Mouse (Mus musculus) CD8-positive naive resting alpha-beta T cell, adult 2 months (primary cell): Measurements from ENCODE around the gene Ube2o.

Experiments
- DNase-seq, 2 experiments: peaks; one replicate each; pipeline ENCODE4 v3.0.0; 2022; ENCODE audit warnings: low read depth in 2 of 2, low spot score in 2 of 2

Ube2o gene

GRCm38 (mm10) chr11:116489771-116490231 is 91.4 kb downstream of the Ube2o start:
- DNase-seq = peak in 1 of 2 experiments; percentile 26

GRCm38 (mm10) chr11:116488693-116489375 is 92.4 kb downstream of the Ube2o start:
- DNase-seq = peak in 1 of 2 experiments; percentile 9

GRCm38 (mm10) chr11:116488207-116488606 is 93.0 kb downstream of the Ube2o start:
- DNase-seq = no peak
